Mouse (Mus musculus): ENCODE measurements around the gene Kcnj9. TPM values are rescaled to one million over a fixed set of nuclear protein-coding genes. Genes with fewer than 3 reads are reported as not detected.

The Kcnj9 gene
- polyA plus RNA-seq, 1 experiment from 2014 or later = 0.07 TPM

GRCm38 (mm10) chr1:172313613-172314411 lies 15.3 kb downstream of the Kcnj9 start:
- no peak for TF ChIP-seq CTCF (IDR thresholded peaks at IDR 0.05; ENCODE audit: low read depth)
- no peak for TF ChIP-seq EP300 (optimal IDR thresholded peaks at IDR 0.05)
- H3K27me3 ChIP-seq (ENCODE audit: control insufficient read depth, insufficient read depth, low read length) = no peaks in the 10 kb centered on the region
- ATAC-seq (ENCODE audit: low FRiP score, low TSS enrichment) (no peak), DNase-seq (ENCODE audit: low spot score) (no peak)
- 75% methylated on average over 10 of the region's 10 CpGs for WGBS
- no peak overlapping the region for H3K4me2 ChIP-seq (replicated peaks; ENCODE audit: low read depth)
- peaks cover 8% of the 10 kb centered on the region; the same call in 1 of the 2 replicates for H3K36me3 ChIP-seq (ENCODE audit: control insufficient read depth, insufficient read depth, low read length)
- no peak overlapping the region for H3K9ac ChIP-seq (ENCODE audit: low read length)
- H3K4me1 ChIP-seq (replicated peaks; ENCODE audit: control insufficient read depth, insufficient read depth) = peaks cover 4% of the 10 kb centered on the region
- H3K4me3 ChIP-seq (ENCODE audit: low read depth, low read length) = peak overlapping the region; percentile 59; the same call in 1 of the 2 replicates
- H3K9me3 ChIP-seq (ENCODE audit: control insufficient read depth, low read length) = no peaks in the 10 kb centered on the region
- H3K27ac ChIP-seq (replicated peaks) = no peak overlapping the region

- no peak overlapping the region for H3K27ac ChIP-seq (replicated peaks)
- no peaks in the 10 kb centered on the region for H3K27me3 ChIP-seq (ENCODE audit: control insufficient read depth, insufficient read depth, low read length)
- TF ChIP-seq EP300 (optimal IDR thresholded peaks at IDR 0.05) (no peak), CTCF (IDR thresholded peaks at IDR 0.05; ENCODE audit: low read depth) (no peak)
- peak overlapping the region; percentile 59 for H3K4me3 ChIP-seq (ENCODE audit: low read depth, low read length)
- 11% methylated on average over 16 of the region's 16 CpGs for WGBS
- H3K4me1 ChIP-seq (replicated peaks; ENCODE audit: control insufficient read depth, insufficient read depth) = peaks cover 4% of the 10 kb centered on the region
- peak overlapping the region; percentile 72 for H3K4me2 ChIP-seq (replicated peaks; ENCODE audit: low read depth)
- H3K9me3 ChIP-seq (ENCODE audit: control insufficient read depth, low read length) = no peaks in the 10 kb centered on the region
- ATAC-seq (ENCODE audit: low FRiP score, low TSS enrichment) = no peak
- DNase-seq (ENCODE audit: low spot score) = peak; percentile 34
- peak overlapping the region; percentile 76 for H3K9ac ChIP-seq (ENCODE audit: low read length)
- peaks cover 2% of the 10 kb centered on the region; the same call in 1 of the 2 replicates for H3K36me3 ChIP-seq (ENCODE audit: control insufficient read depth, insufficient read depth, low read length)
Observed at GRCm38 (mm10) chr1:172312768-172313561, 16.2 kb downstream of the Kcnj9 start.

GRCm38 (mm10) chr1:172311921-172312767 lies 17.0 kb downstream of the Kcnj9 start:
- Histone ChIP-seq H3K4me1 (replicated peaks; ENCODE audit: control insufficient read depth, insufficient read depth) (peaks cover 4% of the 10 kb centered on the region), H3K4me3 (ENCODE audit: low read depth, low read length) (peak overlapping the region; percentile 59), H3K4me2 (replicated peaks; ENCODE audit: low read depth) (peak overlapping the region; percentile 72), H3K9me3 (ENCODE audit: control insufficient read depth, low read length) (no peaks in the 10 kb centered on the region), H3K36me3 (ENCODE audit: control insufficient read depth, insufficient read depth, low read length) (no peaks in the 10 kb centered on the region), H3K9ac (ENCODE audit: low read length) (peak overlapping the region; percentile 76), H3K27me3 (ENCODE audit: control insufficient read depth, insufficient read depth, low read length) (no peaks in the 10 kb centered on the region), H3K27ac (replicated peaks) (peak overlapping the region; percentile 97)
- ATAC-seq (ENCODE audit: low FRiP score, low TSS enrichment) (peak; percentile 77), DNase-seq (ENCODE audit: low spot score) (peak; percentile 98)
- under 1% methylated on average over 36 of the region's 55 CpGs for WGBS
- TF ChIP-seq EP300 (optimal IDR thresholded peaks at IDR 0.05) (no peak), CTCF (IDR thresholded peaks at IDR 0.05; ENCODE audit: low read depth) (no peak; the same call in 1 of the 2 replicates)

GRCm38 (mm10) chr1:172311248-172311906 lies 17.7 kb downstream of the Kcnj9 start:
- ATAC-seq (ENCODE audit: low FRiP score, low TSS enrichment) (peak; percentile 73), DNase-seq (ENCODE audit: low spot score) (peak; percentile 89)
- peak overlapping the region; percentile 72 for H3K4me2 ChIP-seq (replicated peaks; ENCODE audit: low read depth)
- H3K4me3 ChIP-seq (ENCODE audit: low read depth, low read length) = peak overlapping the region; percentile 59
- WGBS = 2% methylated on average over 22 of the region's 23 CpGs
- H3K36me3 ChIP-seq (ENCODE audit: control insufficient read depth, insufficient read depth, low read length) = no peaks in the 10 kb centered on the region
- H3K9ac ChIP-seq (ENCODE audit: low read length) = peak overlapping the region; percentile 76
- peaks cover 4% of the 10 kb centered on the region for H3K4me1 ChIP-seq (replicated peaks; ENCODE audit: control insufficient read depth, insufficient read depth)
- H3K27me3 ChIP-seq (ENCODE audit: control insufficient read depth, insufficient read depth, low read length) = no peaks in the 10 kb centered on the region
- H3K9me3 ChIP-seq (ENCODE audit: control insufficient read depth, low read length) = no peaks in the 10 kb centered on the region
- peak overlapping the region; percentile 97 for H3K27ac ChIP-seq (replicated peaks)
- TF ChIP-seq EP300 (optimal IDR thresholded peaks at IDR 0.05) (no peak), CTCF (IDR thresholded peaks at IDR 0.05; ENCODE audit: low read depth) (peak; percentile 34)
